ENCODE assay signal across 32 mouse cellular contexts in genomic region chr2:108743511-108743910, GRCm38 (mm10).
DNase-seq lines count a peak whose midpoint lies in the region; ATAC-seq lines count a peak whose summit lies in the region.
"Had no signal": no experiment of that assay in that cellular context is flagged by ENCODE, and none has a peak within 500 bp of the region (broad histone marks: within the 10 kb centered on the region; RNA-seq: fewer than 3 reads in every experiment).

No protein-coding gene starts in this region.

- H3K27ac ChIP-seq in hindbrain, embryonic 10.5 days: no peak overlapping the region
- no peak overlapping the region for H3K27ac ChIP-seq in hindbrain, embryonic 13.5 days
- H3K27ac ChIP-seq in limb, embryonic 10.5 days: no peak overlapping the region
- H3K27ac ChIP-seq: embryonic facial prominence, embryonic 12.5 days; forebrain, embryonic 10.5 days; forebrain, embryonic 15.5 days; heart, embryonic 13.5 days; hindbrain, embryonic 12.5 days; layer of hippocampus, adult 2 months; limb, embryonic 15.5 days; liver, embryonic 13.5 days; macrophage; midbrain, embryonic 12.5 days had no signal

- 0 out of 2 replicates have a peak, but pooled peaks cover 5% of the 10 kb centered on the region for H3K4me1 ChIP-seq in hindbrain, embryonic 10.5 days (replicated peaks)
- H3K4me1 ChIP-seq in hindbrain, embryonic 13.5 days (replicated peaks): no peaks in the 10 kb centered on the region
- peaks cover 10% of the 10 kb centered on the region for H3K4me1 ChIP-seq in limb, embryonic 10.5 days
- H3K4me1 ChIP-seq: forebrain, embryonic 10.5 days; forebrain, embryonic 15.5 days; heart, embryonic 13.5 days; hindbrain, embryonic 12.5 days; limb, embryonic 15.5 days; liver, embryonic 13.5 days; midbrain, embryonic 12.5 days had no signal

- 44% methylated on average over 2 of the region's 2 CpGs for WGBS in hindbrain, embryonic 10.5 days
- 27% methylated on average over 2 of the region's 2 CpGs for WGBS in hindbrain, embryonic 13.5 days
- 24% methylated on average over 2 of the region's 2 CpGs for WGBS in limb, embryonic 10.5 days

- DNase-seq in hindbrain, embryonic 10.5 days (ENCODE audit: low spot score): peak; percentile 24
- DNase-seq in ZHBTc4 (ENCODE audit: low read depth, low spot score) (peak; percentile 34), adipocyte (ENCODE audit: low spot score) (no peak)
- DNase-seq in embryo, embryonic 9.5 days (ENCODE audit: extremely low spot score): peak; percentile 37
- peak; percentile 60 for DNase-seq in limb, embryonic 10.5 days (ENCODE audit: low spot score)
- no peak for DNase-seq in layer of hippocampus, adult 8-10 months (ENCODE audit: low spot score in 2 of 2)
- DNase-seq: adrenal gland, postnatal 36 days; cerebellum, adult 2 months; cerebellum, postnatal 25 days; heart, postnatal 14 days; kidney, adult 18-20 months; kidney, postnatal 36 days; liver, embryonic 13.5 days; lung, adult 2 months; lung, postnatal 10 days; right cerebral cortex, postnatal 4 days; thymus, adult 2 months; thymus, postnatal 36 days had no signal

- H3K9ac ChIP-seq in hindbrain, embryonic 13.5 days: no peak overlapping the region
- H3K9ac ChIP-seq: embryonic facial prominence, embryonic 12.5 days; forebrain, embryonic 15.5 days; heart, embryonic 13.5 days; hindbrain, embryonic 12.5 days; limb, embryonic 15.5 days; liver, embryonic 13.5 days; midbrain, embryonic 12.5 days had no signal

- no peak for ATAC-seq in hindbrain, embryonic 13.5 days (ENCODE audit: low FRiP score)
- no peak for ATAC-seq in frontal cortex, adult (ENCODE audit: low TSS enrichment)
- ATAC-seq: forebrain, embryonic 15.5 days; inflammation-experienced regulatory T-cells, adult 6 months; Patski had no signal

- no peaks in the 10 kb centered on the region for H3K36me3 ChIP-seq in hindbrain, embryonic 10.5 days
- no peaks in the 10 kb centered on the region for H3K36me3 ChIP-seq in hindbrain, embryonic 13.5 days
- no peaks in the 10 kb centered on the region for H3K36me3 ChIP-seq in limb, embryonic 10.5 days
- H3K36me3 ChIP-seq: embryonic facial prominence, embryonic 12.5 days; forebrain, embryonic 10.5 days; forebrain, embryonic 15.5 days; G1E; heart, embryonic 13.5 days; hindbrain, embryonic 12.5 days; limb, embryonic 15.5 days; liver, embryonic 13.5 days; midbrain, embryonic 12.5 days had no signal

- H3K27me3 ChIP-seq in hindbrain, embryonic 10.5 days (ENCODE audit: insufficient read depth, poor library complexity, severe bottlenecking): no peaks in the 10 kb centered on the region
- no peaks in the 10 kb centered on the region for H3K27me3 ChIP-seq in hindbrain, embryonic 13.5 days
- H3K27me3 ChIP-seq in limb, embryonic 10.5 days (ENCODE audit: low read depth, poor library complexity, severe bottlenecking): no peaks in the 10 kb centered on the region
- H3K27me3 ChIP-seq: embryonic facial prominence, embryonic 12.5 days; forebrain, embryonic 15.5 days; heart, embryonic 13.5 days; hindbrain, embryonic 12.5 days; limb, embryonic 15.5 days; liver, embryonic 13.5 days; midbrain, embryonic 12.5 days; Patski had no signal

- H3K4me3 ChIP-seq in hindbrain, embryonic 10.5 days: no peak overlapping the region
- H3K4me3 ChIP-seq in hindbrain, embryonic 13.5 days: no peak overlapping the region
- H3K4me3 ChIP-seq in limb, embryonic 10.5 days: no peak overlapping the region
- H3K4me3 ChIP-seq: embryonic facial prominence, embryonic 12.5 days; forebrain, embryonic 10.5 days; forebrain, embryonic 15.5 days; heart, embryonic 13.5 days; hindbrain, embryonic 12.5 days; layer of hippocampus, adult 2 months; limb, embryonic 15.5 days; liver, embryonic 13.5 days; midbrain, embryonic 12.5 days had no signal

- no peaks in the 10 kb centered on the region for H3K9me3 ChIP-seq in hindbrain, embryonic 10.5 days
- H3K9me3 ChIP-seq in hindbrain, embryonic 13.5 days: no peaks in the 10 kb centered on the region
- no peaks in the 10 kb centered on the region for H3K9me3 ChIP-seq in limb, embryonic 10.5 days (replicated peaks)
- H3K9me3 ChIP-seq: embryonic facial prominence, embryonic 12.5 days; forebrain, embryonic 10.5 days; forebrain, embryonic 15.5 days; G1E; heart, embryonic 13.5 days; hindbrain, embryonic 12.5 days; limb, embryonic 15.5 days; liver, embryonic 13.5 days; midbrain, embryonic 12.5 days had no signal

- no peak overlapping the region for H3K4me2 ChIP-seq in hindbrain, embryonic 13.5 days
- H3K4me2 ChIP-seq: embryonic facial prominence, embryonic 12.5 days; forebrain, embryonic 15.5 days; heart, embryonic 13.5 days; hindbrain, embryonic 12.5 days; limb, embryonic 15.5 days; liver, embryonic 13.5 days; midbrain, embryonic 12.5 days had no signal

Comparison
In these comparisons a context has a peak if more than half of its experiments do, and no peak if none do; other contexts are left out.
1. DNase-seq: peak in hindbrain, embryonic 10.5 days (single experiment), ZHBTc4 (single experiment), embryo, embryonic 9.5 days (single experiment) and limb, embryonic 10.5 days (single experiment); none in layer of hippocampus, adult 8-10 months (0 of 2) and adipocyte (single experiment).